8 mouse cellular contexts compared by ENCODE assay signal in genomic region chr15:84212031-84212755, GRCm38 (mm10). TPM values are rescaled to one million over a fixed set of nuclear protein-coding genes. Genes with fewer than 3 reads are reported as not detected.
DNase-seq lines count a peak whose midpoint lies in the region; ATAC-seq and TF ChIP-seq lines count a peak whose summit lies in the region.

No protein-coding gene starts in this region.

- peak; percentile 97 for DNase-seq in A20 (ENCODE audit: low read depth, low spot score)
- DNase-seq in adrenal gland, postnatal 4 days (ENCODE audit: low spot score in 2 of 2) = peak; percentile 63 to 75
- peak; percentile 89 for DNase-seq in embryonic facial prominence, embryonic 14.5 days (ENCODE audit: low spot score)
- DNase-seq in kidney, postnatal 25 days = peak; percentile 84 to 89
- peak; percentile 70 to 75 (median 72) for DNase-seq in liver, embryonic 14.5 days (ENCODE audit: low read depth in 3 of 3, low spot score in 3 of 3)
- peak; percentile 92 for DNase-seq in neural tube, embryonic 11.5 days (ENCODE audit: low spot score)

- H3K4me2 ChIP-seq in embryonic facial prominence, embryonic 14.5 days (ENCODE audit: low read depth, low read length) = no peak overlapping the region
- no peak overlapping the region for H3K4me2 ChIP-seq in heart, embryonic 14.5 days (ENCODE audit: low read length)
- no peak overlapping the region for H3K4me2 ChIP-seq in liver, embryonic 14.5 days (ENCODE audit: low read depth)
- no peak overlapping the region for H3K4me2 ChIP-seq in neural tube, embryonic 11.5 days (ENCODE audit: low read depth)
- H3K4me2 ChIP-seq in stomach, embryonic 16.5 days (ENCODE audit: low read depth, low read length) = no peak overlapping the region

- no peak overlapping the region for H3K4me3 ChIP-seq in embryonic facial prominence, embryonic 14.5 days (ENCODE audit: low read depth, low read length)
- H3K4me3 ChIP-seq in heart, embryonic 14.5 days (ENCODE audit: control insufficient read depth in 1 of 2, insufficient read depth in 1 of 2, low read depth in 1 of 2, low read length in 2 of 2) = no peak overlapping the region
- no peak overlapping the region for H3K4me3 ChIP-seq in liver, embryonic 14.5 days (ENCODE audit: insufficient read depth in 1 of 2, low read depth in 2 of 2, low read length in 2 of 2)
- H3K4me3 ChIP-seq in neural tube, embryonic 11.5 days (ENCODE audit: low read depth, low read length) = no peak overlapping the region
- H3K4me3 ChIP-seq in stomach, embryonic 16.5 days (replicated peaks; ENCODE audit: low read length) = no peak overlapping the region

- no peaks in the 10 kb centered on the region for H3K9me3 ChIP-seq in embryonic facial prominence, embryonic 14.5 days (ENCODE audit: control insufficient read depth, low read length)
- no peaks in the 10 kb centered on the region for H3K9me3 ChIP-seq in heart, embryonic 14.5 days (ENCODE audit: control insufficient read depth, low read length)
- H3K9me3 ChIP-seq in liver, embryonic 14.5 days (ENCODE audit: control insufficient read depth, low read length) = no peaks in the 10 kb centered on the region
- no peaks in the 10 kb centered on the region for H3K9me3 ChIP-seq in neural tube, embryonic 11.5 days (ENCODE audit: control insufficient read depth, low read length)
- no peaks in the 10 kb centered on the region for H3K9me3 ChIP-seq in stomach, embryonic 16.5 days (replicated peaks; ENCODE audit: control insufficient read depth, low read length)

- peak; percentile 99 for TF ChIP-seq CTCF in liver, embryonic 14.5 days (IDR thresholded peaks at IDR 0.05; ENCODE audit: low read depth)

- peak; percentile 48 for ATAC-seq in embryonic facial prominence, embryonic 14.5 days (ENCODE audit: low read depth)
- 0 out of 2 replicates have a peak, but pooled peaks have one; percentile 15 for ATAC-seq in heart, embryonic 14.5 days (ENCODE audit: insufficient number of reproducible peaks, insufficient read depth, low FRiP score, low read depth)
- peak; percentile 19 for ATAC-seq in liver, embryonic 14.5 days (ENCODE audit: insufficient read depth)
- peak; percentile 53; the same call in 1 of the 2 replicates for ATAC-seq in neural tube, embryonic 11.5 days (ENCODE audit: insufficient read depth, low FRiP score, low TSS enrichment)
- peak; percentile 34; the same call in 1 of the 2 replicates for ATAC-seq in stomach, embryonic 16.5 days (ENCODE audit: insufficient read depth, low FRiP score)

- WGBS in embryonic facial prominence, embryonic 14.5 days = 40% methylated on average over 6 of the region's 6 CpGs
- 44% methylated on average over 6 of the region's 6 CpGs for WGBS in heart, embryonic 14.5 days
- WGBS in liver, embryonic 14.5 days (ENCODE audit: insufficient replicate concordance) = 37% methylated on average over 6 of the region's 6 CpGs
- WGBS in neural tube, embryonic 11.5 days = 50% methylated on average over 6 of the region's 6 CpGs
- 47% methylated on average over 6 of the region's 6 CpGs for WGBS in stomach, embryonic 16.5 days

- peaks cover 65% of the 10 kb centered on the region for H3K36me3 ChIP-seq in embryonic facial prominence, embryonic 14.5 days (ENCODE audit: control insufficient read depth, insufficient read depth, low read length)
- peaks cover 69% of the 10 kb centered on the region for H3K36me3 ChIP-seq in heart, embryonic 14.5 days (ENCODE audit: control insufficient read depth, insufficient read depth, low read length)
- peaks cover 32% of the 10 kb centered on the region for H3K36me3 ChIP-seq in liver, embryonic 14.5 days (replicated peaks; ENCODE audit: control insufficient read depth, insufficient read depth, low read depth)
- peaks cover 7% of the 10 kb centered on the region for H3K36me3 ChIP-seq in neural tube, embryonic 11.5 days (ENCODE audit: control insufficient read depth, insufficient read depth, low read length)
- H3K36me3 ChIP-seq in stomach, embryonic 16.5 days (ENCODE audit: control insufficient read depth, insufficient read depth, low read length) = peaks cover 19% of the 10 kb centered on the region; the same call in 1 of the 2 replicates

- H3K27me3 ChIP-seq in embryonic facial prominence, embryonic 14.5 days (replicated peaks; ENCODE audit: control insufficient read depth, insufficient read depth, low read length) = no peaks in the 10 kb centered on the region
- H3K27me3 ChIP-seq in heart, embryonic 14.5 days (ENCODE audit: control insufficient read depth, insufficient read depth, low read length) = no peaks in the 10 kb centered on the region
- H3K27me3 ChIP-seq in liver, embryonic 14.5 days (ENCODE audit: control insufficient read depth, insufficient read depth, low read length) = no peaks in the 10 kb centered on the region
- no peaks in the 10 kb centered on the region for H3K27me3 ChIP-seq in neural tube, embryonic 11.5 days (ENCODE audit: control insufficient read depth, insufficient read depth, low read length)
- H3K27me3 ChIP-seq in stomach, embryonic 16.5 days (ENCODE audit: control insufficient read depth, insufficient read depth, low read length) = no peaks in the 10 kb centered on the region

- no peak overlapping the region for H3K9ac ChIP-seq in embryonic facial prominence, embryonic 14.5 days (ENCODE audit: low read depth, low read length)
- H3K9ac ChIP-seq in heart, embryonic 14.5 days (ENCODE audit: low read length) = no peak overlapping the region
- H3K9ac ChIP-seq in liver, embryonic 14.5 days (replicated peaks) = no peak overlapping the region
- H3K9ac ChIP-seq in neural tube, embryonic 11.5 days (ENCODE audit: low read length) = no peak overlapping the region
- H3K9ac ChIP-seq in stomach, embryonic 16.5 days (ENCODE audit: low read length) = no peak overlapping the region

- TF ChIP-seq EP300 in liver, embryonic 14.5 days (IDR thresholded peaks at IDR 0.05; ENCODE audit: low read depth) = no peak

- H3K4me1 ChIP-seq in embryonic facial prominence, embryonic 14.5 days (ENCODE audit: control insufficient read depth, insufficient read depth, low read length) = peaks cover 18% of the 10 kb centered on the region
- H3K4me1 ChIP-seq in heart, embryonic 14.5 days (ENCODE audit: control insufficient read depth in 2 of 2, insufficient read depth in 2 of 2, low read length in 2 of 2) = peaks cover 20 to 33% of the 10 kb centered on the region in 2 experiments
- H3K4me1 ChIP-seq in liver, embryonic 14.5 days (replicated peaks; ENCODE audit: control insufficient read depth in 2 of 2, insufficient read depth in 2 of 2, low read length in 1 of 2) = peaks cover 22 to 34% of the 10 kb centered on the region in 2 experiments
- peaks cover 14% of the 10 kb centered on the region for H3K4me1 ChIP-seq in neural tube, embryonic 11.5 days (ENCODE audit: control insufficient read depth, insufficient read depth, low read length)
- peaks cover 8% of the 10 kb centered on the region for H3K4me1 ChIP-seq in stomach, embryonic 16.5 days (ENCODE audit: control insufficient read depth, insufficient read depth, low read length)

- H3K27ac ChIP-seq in embryonic facial prominence, embryonic 14.5 days (replicated peaks; ENCODE audit: low read depth, low read length) = no peak overlapping the region
- H3K27ac ChIP-seq in heart, embryonic 14.5 days (replicated peaks in 1 of 2; ENCODE audit: control insufficient read depth in 1 of 2, insufficient read depth in 1 of 2, low read depth in 2 of 2, low read length in 2 of 2) = peak overlapping the region in 1 of 2 experiments; percentile 1; a peak in 1 of 4 replicates
- peak overlapping the region; percentile 46 for H3K27ac ChIP-seq in liver, embryonic 14.5 days
- H3K27ac ChIP-seq in neural tube, embryonic 11.5 days (ENCODE audit: low read depth, low read length) = no peak overlapping the region
- H3K27ac ChIP-seq in stomach, embryonic 16.5 days (ENCODE audit: low read length) = no peak overlapping the region

RNA-seq across cellular contexts. Expression of gene Parvb, which starts 19.6 kb away (rescaled TPM):
- 10 to 100 TPM; 44.6 to 45.9 TPM for total RNA-seq in adrenal gland, postnatal 4 days (2021)
- 5.0 and 7.8 TPM in 2 replicates for polyA plus RNA-seq in embryonic facial prominence, embryonic 14.5 days (2014; fragmentation: Nextera tagmentation; extraction: Ambion mirVana)
- polyA plus RNA-seq in heart, embryonic 14.5 days (2014; fragmentation: Nextera tagmentation; extraction: Ambion mirVana) = 15.1 and 18.5 TPM in 2 replicates
- 21.6 and 22.6 TPM in 2 replicates for polyA plus RNA-seq in liver, embryonic 14.5 days (2012; rRNA removed)
- polyA plus RNA-seq in liver, embryonic 14.5 days (2014; fragmentation: Nextera tagmentation; extraction: Ambion mirVana) = 7.3 and 11.4 TPM in 2 replicates
- 10.4 and 12.1 TPM in 2 replicates for polyA plus RNA-seq in neural tube, embryonic 11.5 days (2014; fragmentation: Nextera tagmentation; extraction: Ambion mirVana)
- polyA plus RNA-seq in stomach, embryonic 16.5 days (2015; fragmentation: Nextera tagmentation; extraction: Ambion mirVana) = 2.7 and 3.2 TPM in 2 replicates

RNA-seq across cellular contexts. Expression of gene Samm50, which starts 20.2 kb away (rescaled TPM):
- 100 to 1,000 TPM; 159 to 160 TPM for total RNA-seq in adrenal gland, postnatal 4 days (2021)
- polyA plus RNA-seq in embryonic facial prominence, embryonic 14.5 days (2014; fragmentation: Nextera tagmentation; extraction: Ambion mirVana) = 71.1 and 74.0 TPM in 2 replicates
- polyA plus RNA-seq in heart, embryonic 14.5 days (2014; fragmentation: Nextera tagmentation; extraction: Ambion mirVana) = 85.2 and 88.2 TPM in 2 replicates
- polyA plus RNA-seq in liver, embryonic 14.5 days (2012; rRNA removed) = 7.5 and 12.3 TPM in 2 replicates
- 49.3 and 51.8 TPM in 2 replicates for polyA plus RNA-seq in liver, embryonic 14.5 days (2014; fragmentation: Nextera tagmentation; extraction: Ambion mirVana)
- polyA plus RNA-seq in neural tube, embryonic 11.5 days (2014; fragmentation: Nextera tagmentation; extraction: Ambion mirVana) = 77.0 and 84.9 TPM in 2 replicates
- polyA plus RNA-seq in stomach, embryonic 16.5 days (2015; fragmentation: Nextera tagmentation; extraction: Ambion mirVana) = 107 and 116 TPM in 2 replicates

RNA-seq across cellular contexts. Expression of gene Pnpla3, which starts 44.6 kb away (rescaled TPM):
- total RNA-seq in adrenal gland, postnatal 4 days (2021) = 1 to 10 TPM; 4.0 to 5.5 TPM
- polyA plus RNA-seq in embryonic facial prominence, embryonic 14.5 days (2014; fragmentation: Nextera tagmentation; extraction: Ambion mirVana) = 0.89 and 1.1 TPM in 2 replicates
- polyA plus RNA-seq in heart, embryonic 14.5 days (2014; fragmentation: Nextera tagmentation; extraction: Ambion mirVana) = 0.50 and 0.61 TPM in 2 replicates
- 4.0 TPM in 2 replicates for polyA plus RNA-seq in liver, embryonic 14.5 days (2012; rRNA removed)
- 0.66 and 0.72 TPM in 2 replicates for polyA plus RNA-seq in liver, embryonic 14.5 days (2014; fragmentation: Nextera tagmentation; extraction: Ambion mirVana)
- 0.29 and 0.97 TPM in 2 replicates for polyA plus RNA-seq in neural tube, embryonic 11.5 days (2014; fragmentation: Nextera tagmentation; extraction: Ambion mirVana)
- 0.80 and 1.3 TPM in 2 replicates for polyA plus RNA-seq in stomach, embryonic 16.5 days (2015; fragmentation: Nextera tagmentation; extraction: Ambion mirVana)
